Mouse (Mus musculus) liver, embryonic 16.5 days (tissue): ENCODE data around the gene Lat. TPM values are rescaled to one million over a fixed set of nuclear protein-coding genes. Genes with fewer than 3 reads are reported as not detected.
A peak's percentile ranks its signal among the peaks of the same experiment; 100 is the strongest.

Experiments used
- ATAC-seq: fragments of 200-750 bp; cut with Nextera tagmentation; 2 replicates; pipeline ENCODE4 v1.8.0; 2017; ENCODE audit warnings: low read depth, mild to moderate bottlenecking, moderate number of reproducible peaks, moderate library complexity
- H3K27ac ChIP-seq: fragments of 300-500 bp; sonication (generic); 2 replicates; pipeline ENCODE4 v1.5.1; 2014; ENCODE audit warnings: mild to moderate bottlenecking, low read length
- H3K27me3 ChIP-seq: fragments of 300-500 bp; sonication (generic); 2 replicates; pipeline ENCODE4 v1.6.1; 2014; ENCODE audit warnings: low read depth, low read length, mixed read lengths; ENCODE audit not compliant: control insufficient read depth, insufficient read depth
- H3K36me3 ChIP-seq: fragments of 300-500 bp; sonication (generic); 2 replicates; pipeline ENCODE4 v1.6.1; 2014; ENCODE audit warnings: mild to moderate bottlenecking; ENCODE audit not compliant: control insufficient read depth, insufficient read depth
- H3K4me1 ChIP-seq: fragments of 300-500 bp; sonication (generic); 2 replicates; pipeline ENCODE4 v1.6.1; 2014; ENCODE audit warnings: low read depth, low read length, mixed read lengths; ENCODE audit not compliant: control insufficient read depth
- H3K4me2 ChIP-seq: fragments of 300-500 bp; sonication (generic); 2 replicates; pipeline ENCODE4 v1.6.1; 2014; ENCODE audit warnings: low read depth, low read length, mixed read lengths
- H3K4me3 ChIP-seq: fragments of 300-500 bp; sonication (generic); 2 replicates; pipeline ENCODE4 v1.5.1; 2014; ENCODE audit warnings: low read depth, mild to moderate bottlenecking, low read length
- H3K9ac ChIP-seq: fragments of 300-500 bp; sonication (generic); 2 replicates; pipeline ENCODE4 v1.6.1; 2014; ENCODE audit warnings: low read depth, low read length
- H3K9me3 ChIP-seq: fragments of 300-500 bp; sonication (generic); replicated peaks from 2 replicates; pipeline ENCODE4 v1.6.1; 2016; ENCODE audit warnings: low read length; ENCODE audit not compliant: control insufficient read depth
- WGBS: fragments of 180-500 bp; shearing (Covaris S2); extraction: QIAGEN DNeasy Blood & Tissue Kit; methylation state at CpG from one replicate; pipeline ENCODE4 v1.1.7; 2014; ENCODE audit not compliant: insufficient replicate concordance; 5-methylcytosine and 5-hydroxymethylcytosine counted together
- polyA plus RNA-seq: library from polyadenylated mRNA; unstranded; fragments of >200 nt; fragmentation: Nextera tagmentation; extraction: Ambion mirVana; gene quantifications from 2 replicates; pipeline ENCODE4 v1.2.1, GENCODE M21; 2015

The Lat gene
- polyA plus RNA-seq, 1 experiment from 2014 or later: 5.4 TPM

DNA sequence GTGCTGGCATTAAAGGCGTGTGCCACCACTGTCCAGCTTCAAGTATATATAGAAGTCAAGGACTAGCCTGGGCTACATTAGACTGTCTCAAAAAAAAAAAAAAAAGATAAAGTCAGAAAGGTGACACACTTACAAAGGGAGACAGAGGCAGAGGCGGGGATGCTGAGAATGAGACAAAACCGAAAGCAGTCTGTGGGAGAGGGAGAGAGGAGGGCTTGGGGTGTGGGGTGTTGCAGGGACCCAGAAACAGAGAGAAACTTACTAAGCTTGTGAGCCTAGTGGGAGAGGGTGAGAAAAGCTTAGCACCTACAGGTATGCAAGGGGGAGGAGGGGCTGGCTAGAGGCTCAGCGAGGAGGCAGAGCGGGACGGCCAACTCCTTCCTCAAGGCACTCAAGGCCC lies 11.5 kb downstream of the Lat start:
- Histone ChIP-seq H3K27me3 (no peaks in the 10 kb centered on the region), H3K9me3 (no peaks in the 10 kb centered on the region), H3K4me3 (no peak overlapping the region), H3K27ac (no peak overlapping the region), H3K4me2 (no peak overlapping the region), H3K9ac (no peak overlapping the region), H3K4me1 (peaks cover 27% of the 10 kb centered on the region), H3K36me3 (no peaks in the 10 kb centered on the region)
- no peak for ATAC-seq
- WGBS: 76% methylated on average over 6 of the region's 6 CpGs

DNA sequence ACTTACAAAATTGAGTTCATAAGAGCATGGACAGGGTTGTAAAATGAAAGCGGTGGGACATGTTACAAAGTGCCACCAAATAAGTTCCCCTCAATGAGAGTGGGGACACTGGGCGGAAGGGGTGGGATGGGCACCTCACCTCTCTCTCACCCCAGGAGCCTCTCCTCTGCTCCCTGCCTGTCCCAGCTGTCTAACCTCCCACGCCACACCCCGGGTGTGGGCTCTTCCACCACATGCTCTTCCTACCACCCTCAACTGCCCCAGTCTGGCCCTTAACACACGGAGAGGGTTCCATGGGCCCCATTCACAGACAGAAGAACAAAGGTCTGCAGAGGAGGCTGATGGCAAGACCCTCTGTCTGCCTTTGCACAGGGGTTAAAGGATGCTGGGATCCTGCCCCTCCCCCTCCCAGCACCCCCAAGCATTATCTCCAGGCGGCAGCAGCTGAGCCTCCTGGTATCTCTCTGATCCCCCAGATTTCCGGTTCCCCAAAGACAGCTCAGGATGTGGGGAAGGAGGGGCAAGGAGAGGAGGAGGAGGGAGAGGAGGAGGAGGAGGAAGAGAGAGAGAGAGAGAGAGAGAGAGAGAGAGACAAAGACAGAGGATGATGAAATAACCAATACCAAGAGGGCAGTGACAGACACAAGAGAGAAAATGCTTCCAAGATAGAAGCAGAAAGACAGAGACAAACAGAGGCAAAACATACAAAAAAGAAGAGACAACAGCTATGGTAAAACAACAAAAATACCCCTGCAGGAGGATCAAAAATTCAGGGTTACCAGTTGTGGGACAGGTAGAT lies 12.4 kb downstream of the Lat start:
- ATAC-seq: peak; percentile 86
- Histone ChIP-seq H3K4me3 (no peak overlapping the region), H3K4me2 (peak overlapping the region; percentile 38), H3K36me3 (no peaks in the 10 kb centered on the region), H3K27me3 (no peaks in the 10 kb centered on the region), H3K9ac (peak overlapping the region; percentile 21; the same call in 1 of the 2 replicates), H3K4me1 (peaks cover 27% of the 10 kb centered on the region), H3K27ac (peak overlapping the region; percentile 37), H3K9me3 (no peaks in the 10 kb centered on the region)
- WGBS: 17% methylated on average over 7 of the region's 7 CpGs

DNA sequence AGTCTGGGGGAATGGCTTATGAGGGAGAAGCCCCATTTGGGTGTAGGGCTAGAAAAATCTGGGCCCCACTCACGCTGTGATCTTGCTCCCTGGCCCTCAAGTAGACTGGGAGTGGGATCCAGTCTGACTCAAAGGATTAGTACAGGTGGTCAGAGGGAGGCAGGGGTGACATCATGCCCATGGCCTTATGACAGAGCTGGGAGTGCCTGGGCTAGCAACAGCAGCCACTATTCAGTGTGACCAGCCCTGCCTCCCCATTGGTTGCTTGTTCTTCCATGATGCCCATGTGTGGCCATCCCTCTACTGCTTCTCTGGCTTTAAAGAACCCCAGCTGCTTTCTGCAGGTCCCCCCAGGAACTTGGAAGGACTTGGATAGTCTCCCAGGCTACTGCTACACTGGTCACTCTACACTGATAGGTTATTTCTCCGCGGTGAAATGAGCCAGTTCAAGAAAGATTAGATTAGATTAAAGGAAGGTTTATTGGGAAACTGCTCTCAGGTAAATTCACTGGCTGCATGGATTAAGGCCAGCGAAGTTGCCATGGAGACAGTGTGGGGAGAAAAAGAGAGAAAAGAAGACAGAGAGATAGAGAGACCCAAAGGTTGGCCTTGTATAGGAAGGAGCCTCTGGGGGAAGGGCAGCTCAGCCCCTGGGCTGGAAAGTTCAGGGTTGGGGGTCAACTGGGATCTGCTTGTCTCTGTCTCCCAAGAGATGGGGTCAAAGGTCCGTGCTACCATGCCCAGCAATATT lies 13.3 kb downstream of the Lat start:
- H3K9ac ChIP-seq: no peak overlapping the region
- H3K27ac ChIP-seq: no peak overlapping the region
- 49% methylated on average over 5 of the region's 5 CpGs for WGBS

DNA sequence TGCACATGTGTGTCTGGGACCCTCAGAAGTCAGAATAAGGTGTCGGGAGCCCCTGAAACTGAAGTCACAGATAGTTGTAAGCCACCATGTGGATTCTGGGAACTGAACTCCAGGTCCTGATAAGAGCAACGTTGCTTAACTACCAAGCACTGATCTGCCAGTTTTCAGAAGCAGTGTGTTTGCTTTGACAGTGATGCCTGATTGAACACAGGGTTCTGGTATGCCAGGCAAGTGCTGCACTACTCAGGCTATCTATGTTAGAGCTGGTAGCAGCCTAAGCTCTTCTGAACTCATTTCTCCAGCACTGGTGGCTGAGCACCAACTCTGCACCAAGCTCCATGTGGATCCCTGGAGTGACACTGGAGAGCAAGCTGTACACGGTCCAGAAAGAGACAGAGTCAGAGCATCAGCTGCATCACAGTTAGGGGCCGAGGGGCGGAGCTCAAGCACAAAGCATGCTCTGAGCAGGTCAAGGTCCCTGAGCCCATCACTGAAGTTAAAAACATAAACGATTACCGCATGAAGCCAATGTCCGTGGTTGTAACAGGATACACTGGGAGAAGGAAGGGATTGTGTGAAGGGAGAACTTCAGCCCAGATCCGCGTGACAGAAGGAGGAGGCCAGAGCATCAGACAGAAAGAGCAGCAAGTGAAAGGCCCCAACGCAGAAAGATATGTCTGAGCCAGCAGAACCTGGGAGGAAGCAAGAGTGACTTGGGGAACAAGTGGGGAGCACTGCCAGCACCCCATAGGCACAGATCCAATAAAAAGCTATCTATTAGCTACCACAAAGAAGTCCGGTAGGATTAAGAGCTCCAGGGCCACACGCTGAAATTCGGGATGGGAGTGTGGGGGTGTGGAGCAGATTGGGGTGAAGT lies 14.4 kb downstream of the Lat start:
- Histone ChIP-seq H3K9ac (no peak overlapping the region), H3K36me3 (no peaks in the 10 kb centered on the region), H3K9me3 (no peaks in the 10 kb centered on the region), H3K4me2 (no peak overlapping the region), H3K4me3 (no peak overlapping the region), H3K4me1 (peaks cover 27% of the 10 kb centered on the region), H3K27me3 (no peaks in the 10 kb centered on the region), H3K27ac (no peak overlapping the region)
- ATAC-seq: no peak
- 41% methylated on average over 14 of the region's 14 CpGs for WGBS

More for the DNA sequence above, 13.3 kb downstream of the Lat start:
- no peak overlapping the region for H3K4me3 ChIP-seq
- no peaks in the 10 kb centered on the region for H3K36me3 ChIP-seq
- H3K27me3 ChIP-seq: no peaks in the 10 kb centered on the region
- H3K9me3 ChIP-seq: no peaks in the 10 kb centered on the region
- ATAC-seq: no peak
- H3K4me2 ChIP-seq: no peak overlapping the region
- H3K4me1 ChIP-seq: peaks cover 27% of the 10 kb centered on the region

DNA sequence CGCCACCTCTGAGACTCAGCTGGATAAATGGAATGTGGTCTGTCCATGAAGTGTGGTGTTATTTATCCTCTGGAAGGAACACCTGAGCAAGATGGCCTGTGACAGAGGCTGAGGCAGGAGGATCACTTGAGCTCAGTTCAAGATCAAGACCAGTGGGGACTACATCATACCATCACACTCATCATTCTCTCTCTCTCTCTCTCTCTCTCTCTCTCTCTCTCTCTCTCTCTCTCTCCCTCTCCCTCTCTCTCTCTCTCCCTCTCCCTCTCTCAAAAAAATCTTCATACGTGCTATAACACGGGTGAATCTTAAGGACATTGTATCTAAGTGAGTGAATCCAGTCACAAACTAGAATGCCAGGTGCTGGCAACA lies 15.4 kb downstream of the Lat start:
- ATAC-seq: no peak
- WGBS: 61% methylated on average over 3 of the region's 3 CpGs

DNA sequence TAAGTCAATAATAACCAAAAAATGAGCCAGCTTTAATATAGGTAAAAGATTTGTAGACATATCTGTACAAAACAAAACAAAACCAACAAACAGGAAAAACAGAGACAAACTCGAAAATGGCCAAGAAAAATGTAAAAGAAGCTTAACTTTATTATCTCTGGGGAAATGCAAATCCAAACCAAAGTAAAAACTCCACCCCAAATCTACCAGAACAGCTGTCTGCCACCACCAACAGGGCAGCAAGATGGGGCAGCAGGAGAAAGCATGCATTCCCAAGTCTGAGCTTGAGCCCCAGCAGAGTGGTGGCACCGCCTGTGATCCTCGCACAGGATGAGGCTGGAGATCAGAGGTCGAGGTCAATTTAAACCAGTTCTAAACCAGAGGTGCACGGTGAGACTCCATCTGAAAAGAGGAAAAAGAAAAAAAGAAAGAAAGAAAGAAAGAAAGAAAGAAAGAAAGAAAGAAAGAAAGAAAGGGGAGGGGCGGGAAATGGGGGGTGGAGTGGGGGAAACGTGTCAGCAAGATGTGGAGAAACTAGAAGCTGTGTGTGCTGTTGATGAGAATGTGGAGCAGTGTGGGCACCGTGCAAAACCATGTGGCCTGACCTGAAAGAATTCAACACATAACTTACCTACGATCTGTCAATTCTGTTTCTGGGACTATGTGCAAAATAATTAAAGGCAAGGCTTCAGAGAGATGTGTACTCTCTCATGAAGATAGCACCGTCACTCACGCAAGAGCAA lies 15.9 kb downstream of the Lat start:
- H3K4me3 ChIP-seq: no peak overlapping the region
- H3K4me2 ChIP-seq: no peak overlapping the region
- H3K27ac ChIP-seq: no peak overlapping the region
- no peaks in the 10 kb centered on the region for H3K27me3 ChIP-seq
- no peak for ATAC-seq
- peaks cover 31% of the 10 kb centered on the region for H3K4me1 ChIP-seq
- no peak overlapping the region for H3K9ac ChIP-seq
- no peaks in the 10 kb centered on the region for H3K9me3 ChIP-seq
- H3K36me3 ChIP-seq: no peaks in the 10 kb centered on the region
- WGBS: 39% methylated on average over 11 of the region's 11 CpGs

More for the DNA sequence above, 15.4 kb downstream of the Lat start:
- no peaks in the 10 kb centered on the region for H3K9me3 ChIP-seq
- H3K4me1 ChIP-seq: peaks cover 27% of the 10 kb centered on the region
- H3K9ac ChIP-seq: no peak overlapping the region
- H3K4me2 ChIP-seq: no peak overlapping the region
- H3K4me3 ChIP-seq: no peak overlapping the region
- no peaks in the 10 kb centered on the region for H3K36me3 ChIP-seq
- H3K27ac ChIP-seq: no peak overlapping the region
- no peaks in the 10 kb centered on the region for H3K27me3 ChIP-seq

DNA sequence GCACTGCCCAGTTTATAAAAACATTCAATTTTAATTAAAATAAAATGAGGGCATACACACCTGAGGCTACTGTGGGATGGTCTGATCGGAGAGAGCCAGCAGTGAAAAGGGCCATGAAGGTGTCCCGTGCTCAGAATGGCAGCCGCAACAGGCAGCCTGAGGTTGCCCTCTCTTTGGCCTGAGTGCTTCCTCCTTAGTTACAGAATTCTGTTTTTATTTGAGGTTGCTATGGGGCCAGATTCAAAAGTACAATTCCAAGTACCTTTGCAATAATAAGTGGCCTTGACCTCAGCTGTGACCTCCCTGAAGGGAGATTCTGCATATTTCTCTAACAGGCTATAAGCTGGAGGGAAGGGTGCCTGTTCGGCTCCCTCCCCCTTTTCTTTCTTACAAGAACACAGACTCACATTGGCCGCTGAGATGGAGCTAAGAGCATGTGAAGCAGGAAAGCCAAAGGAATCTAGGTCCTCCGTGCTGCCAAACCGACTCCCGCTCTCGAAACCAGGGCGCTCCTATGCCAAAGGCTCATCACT lies 17.9 kb downstream of the Lat start:
- no peak for ATAC-seq
- Histone ChIP-seq H3K4me1 (peaks cover 20% of the 10 kb centered on the region), H3K27me3 (no peaks in the 10 kb centered on the region), H3K27ac (no peak overlapping the region), H3K36me3 (no peaks in the 10 kb centered on the region), H3K9me3 (no peaks in the 10 kb centered on the region), H3K4me2 (no peak overlapping the region), H3K9ac (no peak overlapping the region), H3K4me3 (no peak overlapping the region)
- WGBS: 66% methylated on average over 10 of the region's 10 CpGs

DNA sequence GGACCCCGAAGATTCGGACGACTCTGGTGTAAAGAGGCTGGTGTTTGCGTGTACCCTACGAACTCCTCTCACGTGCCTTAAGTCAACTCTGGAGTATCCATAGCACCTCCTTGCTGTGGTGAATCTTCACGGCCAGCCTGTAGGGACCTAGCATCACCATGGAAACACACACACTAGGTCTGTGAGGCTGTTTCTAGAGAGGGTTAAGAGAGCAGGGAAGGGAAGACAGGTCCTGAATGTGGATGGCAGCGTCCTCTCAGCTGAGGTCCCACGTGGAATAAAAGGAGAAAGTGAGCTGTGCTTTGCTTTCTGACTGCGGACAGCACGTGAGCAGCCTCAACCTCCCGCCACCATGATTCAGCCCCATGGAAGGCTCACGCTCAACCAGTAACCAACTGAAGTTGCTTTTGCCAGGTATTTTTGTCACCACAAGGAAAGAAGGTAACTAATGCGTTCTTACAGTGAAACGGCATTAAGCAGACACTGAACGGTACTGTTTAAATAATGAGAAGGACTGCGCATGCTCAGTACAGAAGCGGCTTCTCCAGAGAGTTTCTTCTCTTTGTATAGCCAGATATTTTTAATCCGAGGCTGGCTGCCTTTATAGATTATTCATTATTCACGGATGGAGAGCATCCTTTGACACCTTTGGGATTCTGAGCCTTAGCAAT lies 18.5 kb downstream of the Lat start:
- H3K4me1 ChIP-seq: peaks cover 14% of the 10 kb centered on the region
- H3K4me3 ChIP-seq: no peak overlapping the region
- H3K27me3 ChIP-seq: no peaks in the 10 kb centered on the region
- H3K9me3 ChIP-seq: no peaks in the 10 kb centered on the region
- H3K36me3 ChIP-seq: no peaks in the 10 kb centered on the region
- ATAC-seq: no peak
- no peak overlapping the region; the same call in 1 of the 2 replicates for H3K4me2 ChIP-seq
- whole genome bisulfite sequencing: 62% methylated on average over 20 of the region's 20 CpGs
- H3K9ac ChIP-seq: no peak overlapping the region
- H3K27ac ChIP-seq: no peak overlapping the region
